Mouse (Mus musculus): ENCODE data around the gene Stxbp1.

Gene Stxbp1

DNA sequence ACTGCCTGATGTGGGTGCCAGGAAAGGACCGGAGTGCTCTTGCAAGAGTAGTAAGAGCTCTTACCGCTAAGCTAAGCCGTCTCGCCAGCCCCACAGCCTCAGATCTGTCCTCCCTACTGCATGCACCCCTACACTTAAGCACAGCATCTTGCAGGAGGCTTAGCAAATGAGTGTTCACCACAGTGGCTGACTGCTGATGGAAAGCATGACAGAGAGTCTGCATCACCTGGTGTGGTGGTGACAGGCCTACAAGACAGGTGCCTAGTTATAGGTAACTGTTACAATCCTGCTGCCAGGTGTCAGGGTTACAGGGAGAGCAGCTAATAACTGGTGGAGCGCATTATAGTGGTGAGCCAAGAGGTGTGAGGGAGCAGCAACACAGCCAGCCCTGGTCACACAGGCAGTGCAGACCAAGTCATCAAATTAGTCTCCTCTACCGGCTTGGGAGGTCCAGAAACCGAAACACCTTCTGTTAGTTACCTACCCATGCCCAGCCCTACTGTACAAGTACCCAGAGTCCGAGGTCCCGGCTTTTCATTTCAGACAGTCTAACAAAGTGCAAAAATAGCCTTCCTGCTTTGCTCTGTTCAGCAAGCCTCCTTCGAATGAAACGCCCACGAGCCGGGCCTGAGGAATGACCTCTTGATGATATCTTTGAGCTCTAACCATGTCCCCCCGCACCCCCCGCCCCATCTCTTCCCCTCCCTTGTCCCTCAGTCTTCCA, 28.1 kb upstream of the Stxbp1 start:
- CTCF ChIA-PET: interaction anchor here (0.6 kb wide), 1 partner anchor 29 kb away, joined by 3 read pairs; no protein-coding TSS in a partner anchor

DNA sequence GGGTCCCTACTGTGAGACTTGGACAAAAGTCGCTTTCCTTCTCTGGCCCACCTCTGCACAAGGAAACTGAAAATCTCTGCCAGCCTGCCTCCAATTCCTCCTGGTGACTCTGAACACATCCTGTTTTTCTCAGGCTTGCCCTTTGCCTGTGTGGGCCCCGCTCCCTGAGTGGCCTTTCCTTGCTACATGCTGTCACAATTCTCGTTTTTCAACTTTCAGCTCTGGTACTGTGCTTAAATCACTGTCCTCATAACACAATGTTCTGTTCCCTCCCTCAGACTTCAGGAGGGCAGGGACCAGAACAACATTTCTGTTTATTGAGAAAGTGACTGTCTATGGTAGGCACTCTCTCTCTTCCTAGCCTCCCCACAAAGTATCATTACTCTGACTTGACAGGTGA, 27.0 kb upstream of the Stxbp1 start:
- CTCF ChIA-PET: no interaction called here

DNA sequence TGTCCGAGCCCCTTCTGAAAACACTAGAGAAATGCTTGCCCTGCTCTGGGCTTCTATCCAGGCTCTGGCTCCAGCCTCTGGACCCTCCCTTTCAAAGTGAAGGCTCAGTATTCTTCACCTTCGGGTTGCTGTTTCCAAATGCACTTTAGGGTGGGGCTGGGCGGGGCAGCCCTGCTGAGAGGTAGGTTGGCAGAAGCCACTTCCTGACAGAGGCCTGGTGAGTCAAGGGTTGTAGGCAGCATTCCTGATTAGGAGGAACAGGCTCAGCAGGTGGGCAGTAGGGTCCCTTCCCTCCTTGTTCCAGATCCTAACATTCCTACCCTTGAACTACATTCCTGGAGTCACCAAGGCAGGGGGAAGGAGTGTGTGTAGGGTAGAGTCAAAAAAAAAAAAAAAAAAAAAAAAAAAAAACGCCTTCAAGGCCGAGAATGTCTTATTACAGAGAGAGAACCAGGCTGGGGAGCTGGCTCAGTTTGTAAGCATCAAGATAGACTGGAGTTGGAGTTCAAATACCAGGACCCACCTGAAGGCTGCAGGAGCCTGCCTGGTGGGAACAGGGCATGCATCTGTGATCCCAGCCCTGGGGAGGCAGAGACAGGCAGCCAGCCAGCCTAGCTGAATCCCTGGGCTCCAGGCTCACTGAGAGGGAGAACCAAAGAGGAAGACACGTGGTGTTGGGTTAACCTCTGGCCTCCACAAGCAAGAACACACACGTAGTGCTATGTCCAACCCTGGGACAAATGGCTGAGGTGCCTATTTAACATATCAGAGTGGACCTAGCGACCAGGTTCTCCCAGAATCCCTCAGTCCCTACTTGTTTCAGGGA, 23.4 kb upstream of the Stxbp1 start:
- CTCF ChIA-PET: no interaction called here

DNA sequence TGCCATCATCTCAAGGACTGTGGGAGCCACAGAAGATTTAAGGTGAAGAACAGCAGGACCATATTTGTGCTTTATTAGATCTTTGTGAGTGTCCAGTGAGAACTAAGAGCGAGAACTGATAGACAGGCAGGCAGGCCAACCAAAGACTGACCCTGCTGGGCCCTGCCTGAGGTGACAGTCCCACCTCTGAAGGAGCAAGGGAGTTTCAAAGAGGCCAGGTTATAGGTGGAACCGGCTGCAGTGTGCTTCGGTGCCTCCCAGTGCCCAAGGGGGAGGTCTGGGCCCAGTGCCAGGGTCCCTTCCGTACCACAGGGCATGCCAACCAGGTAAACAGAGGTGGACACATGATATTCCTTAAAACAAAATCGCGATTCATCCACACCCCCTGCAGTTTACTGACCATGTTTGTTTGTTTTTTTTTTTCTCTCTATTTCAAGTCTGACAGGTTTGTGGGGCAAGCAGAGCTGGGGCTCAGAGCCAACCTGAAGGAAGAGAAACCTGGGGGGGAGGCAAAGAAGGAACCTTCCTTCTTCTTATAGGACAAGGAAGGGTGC, 22.8 kb upstream of the Stxbp1 start:
- CTCF ChIA-PET: no interaction called here

DNA sequence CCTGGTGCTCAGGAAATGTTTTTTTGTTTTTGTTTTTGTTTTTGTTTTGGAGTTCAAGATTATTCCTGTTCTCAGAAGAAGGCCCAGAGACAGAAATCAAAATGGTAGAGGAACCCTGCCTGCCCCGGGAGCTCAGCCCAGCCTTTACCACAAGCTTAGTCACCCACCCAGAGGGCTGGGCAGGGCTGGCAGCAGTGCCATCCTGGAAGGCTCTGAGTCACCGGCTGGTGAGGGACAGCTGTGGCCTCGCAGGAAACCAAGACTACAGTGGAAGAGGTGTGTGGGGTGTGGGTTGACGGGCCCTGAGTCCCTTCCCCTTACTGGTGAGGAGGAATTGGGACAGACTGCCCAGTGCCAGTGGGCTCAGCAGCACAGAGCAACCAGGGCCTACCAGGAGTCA, 20.3 kb upstream of the Stxbp1 start:
- CTCF ChIA-PET: interaction anchor here (1.5 kb wide), 1 partner anchor 8 kb away, joined by 4 read pairs; no protein-coding TSS in a partner anchor

DNA sequence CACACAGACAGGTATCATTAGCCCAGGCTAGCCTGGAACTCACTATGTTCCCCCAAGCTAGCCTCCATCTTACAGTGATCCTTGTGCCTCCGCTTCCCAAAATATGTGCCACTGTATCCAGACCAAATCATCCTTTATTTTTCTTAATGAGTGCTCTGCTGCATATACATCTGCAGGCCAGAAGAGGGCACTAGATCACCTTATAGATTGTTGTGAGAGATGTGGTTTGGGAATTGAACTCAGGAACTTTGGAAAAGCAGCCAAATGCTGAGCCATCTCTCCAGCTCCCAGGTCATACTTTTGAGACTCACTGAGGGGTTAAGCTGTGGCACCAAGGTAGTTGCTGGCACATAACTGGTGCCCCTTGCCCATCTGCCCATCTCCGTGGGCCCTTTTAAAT, 17.7 kb upstream of the Stxbp1 start:
- CTCF ChIA-PET: interaction anchor here (0.6 to 1.0 kb wide), 2 partner anchors 12 to 33 kb away, joined by 3 read pairs; no protein-coding TSS in a partner anchor

DNA sequence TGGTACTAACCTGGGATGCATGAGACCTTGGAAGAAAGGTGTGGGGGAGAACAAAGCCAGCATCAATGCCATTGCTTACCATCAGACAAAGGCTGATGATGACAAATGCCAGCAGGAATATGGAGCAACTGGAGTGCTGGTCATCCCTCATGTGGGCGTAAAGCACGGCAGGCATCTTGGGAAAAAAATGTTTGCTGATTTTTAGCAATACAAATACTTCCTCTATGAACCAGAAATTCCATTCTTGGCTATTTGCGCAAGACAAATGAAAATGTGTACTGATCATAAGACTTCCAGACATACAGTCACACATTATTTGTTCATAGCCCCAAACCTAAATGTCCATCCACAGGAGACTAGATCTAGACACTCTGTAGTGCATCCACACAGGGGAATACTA, 16.3 kb upstream of the Stxbp1 start:
- CTCF ChIA-PET: no interaction called here

DNA sequence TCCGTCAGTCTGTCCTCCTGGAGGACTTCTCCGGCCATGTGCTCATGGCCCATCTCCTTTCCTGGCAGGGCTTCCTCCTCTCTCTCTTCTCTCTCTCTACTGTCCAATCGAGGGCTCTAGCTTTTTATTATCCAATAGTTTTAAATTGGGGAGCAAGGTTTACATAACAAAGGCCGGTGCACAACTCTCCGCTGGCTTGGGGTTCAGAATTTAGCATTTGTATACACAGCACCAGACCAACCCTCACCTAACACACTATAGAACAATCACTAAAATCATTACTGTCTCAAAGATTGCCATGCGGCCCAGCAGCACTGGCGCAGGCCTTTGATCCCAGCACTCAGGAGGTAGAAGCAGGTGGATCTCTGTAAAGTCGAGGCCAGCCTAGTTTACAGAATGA, 13.8 kb upstream of the Stxbp1 start:
- CTCF ChIA-PET: interaction anchor here (1.0 kb wide), 1 partner anchor 25 kb away, joined by 3 read pairs; no protein-coding TSS in a partner anchor

DNA sequence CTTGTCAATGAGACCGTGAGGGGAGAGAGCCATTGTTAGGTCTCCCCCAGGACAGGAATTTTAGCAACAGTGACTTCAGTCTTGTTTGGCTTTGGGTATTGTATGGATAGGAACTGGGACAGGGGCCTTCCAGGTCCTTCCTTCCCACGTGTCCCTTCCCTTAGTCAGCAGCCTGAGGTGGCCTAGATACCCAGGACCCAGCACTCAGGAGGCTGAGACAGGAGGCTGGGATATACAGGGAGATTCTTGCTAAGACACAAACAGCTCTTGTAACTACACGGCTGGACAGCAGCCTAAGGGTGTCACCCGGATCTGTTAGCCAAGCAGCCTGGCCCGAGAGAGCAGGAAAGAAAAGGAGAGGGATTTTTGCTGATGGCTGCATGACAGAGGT, 12.6 kb upstream of the Stxbp1 start:
- CTCF ChIA-PET: interaction anchor here (0.7 to 1.0 kb wide), 3 partner anchors 9 to 136 kb away, joined by 3 to 4 read pairs (median 3); no protein-coding TSS in a partner anchor

DNA sequence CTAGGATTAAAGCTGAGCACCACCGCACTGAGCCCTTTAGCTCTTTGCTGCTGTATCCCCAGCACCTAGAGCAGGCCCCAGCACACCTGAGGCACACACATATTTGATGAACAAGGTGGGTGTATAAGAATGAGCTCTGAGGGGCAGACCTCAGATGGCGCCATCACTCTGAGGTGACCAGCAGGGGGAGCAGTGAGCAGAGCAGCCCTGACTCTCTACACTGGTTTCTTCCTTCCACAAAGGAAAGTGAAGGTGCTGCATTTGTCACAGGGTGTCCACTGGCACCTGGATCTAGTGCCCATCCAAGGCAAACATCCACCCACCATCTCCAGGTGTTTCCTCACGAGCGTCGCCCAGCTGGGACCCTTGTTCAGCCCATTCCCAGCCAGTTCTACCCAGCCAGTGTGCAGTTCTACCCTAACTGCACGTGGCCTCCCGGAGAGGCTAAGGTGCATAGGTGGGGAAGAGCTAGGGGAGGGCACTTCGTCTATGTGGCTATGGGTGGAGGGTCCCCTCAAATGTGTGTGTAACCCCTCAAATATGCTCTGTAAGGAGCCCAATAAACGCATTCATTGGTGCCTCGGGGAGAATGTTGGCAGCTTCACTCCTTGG, 12.1 kb upstream of the Stxbp1 start:
- CTCF ChIA-PET: interaction anchor here (0.7 to 1.0 kb wide), 3 partner anchors 9 to 135 kb away, joined by 3 to 4 read pairs (median 3); no protein-coding TSS in a partner anchor

DNA sequence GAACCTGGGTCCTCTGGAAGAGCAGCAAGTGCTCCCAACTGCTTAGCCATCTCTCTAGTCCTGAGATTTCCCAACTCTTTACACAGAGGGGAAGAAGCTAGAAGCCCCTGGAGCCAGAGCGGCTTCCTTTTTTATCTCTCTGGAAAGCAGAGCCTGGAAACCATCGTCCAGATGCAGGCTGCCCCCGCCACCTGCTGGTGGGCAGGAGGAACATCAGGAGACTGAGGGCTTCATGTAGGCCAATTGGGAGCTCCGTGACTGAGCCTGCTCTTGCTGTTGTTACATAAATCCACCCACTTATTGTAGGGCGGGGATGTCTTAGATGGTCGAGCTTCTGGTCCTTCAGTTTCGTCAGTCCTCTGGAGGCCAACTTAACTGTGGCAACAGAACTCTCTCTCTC, 10.5 kb upstream of the Stxbp1 start:
- CTCF ChIA-PET: no interaction called here

DNA sequence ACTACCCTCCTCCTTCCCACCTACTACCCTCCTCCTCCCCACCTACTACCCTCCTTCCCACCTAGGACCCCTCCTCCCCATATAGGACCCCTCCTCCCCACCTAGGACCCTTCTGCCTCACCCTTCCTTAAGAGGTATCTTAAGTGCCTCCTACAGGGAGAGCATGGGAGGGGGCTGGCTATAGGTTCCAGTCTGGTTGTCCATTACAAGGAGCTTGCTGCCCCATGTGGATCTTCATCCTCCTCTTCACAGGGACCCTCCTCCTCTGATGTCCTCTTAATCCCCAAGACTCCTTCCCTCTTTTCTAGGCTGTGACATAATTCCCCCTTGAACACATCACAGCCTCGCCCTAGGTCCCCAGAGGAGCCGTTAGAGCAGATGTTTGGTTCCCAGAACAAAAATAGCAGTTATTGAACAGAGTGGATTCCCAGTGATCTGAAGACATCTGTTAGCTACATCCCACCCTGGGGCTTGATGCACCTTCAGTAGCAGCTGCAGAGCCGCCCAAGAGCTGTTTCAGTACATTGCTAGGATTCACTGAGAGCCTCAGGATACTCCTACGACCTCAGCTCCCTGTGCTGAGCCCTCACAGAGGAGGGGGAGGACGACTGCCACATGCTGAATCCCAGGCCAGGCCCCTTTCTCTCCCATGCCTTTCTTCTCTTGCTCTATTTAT, 8.9 kb upstream of the Stxbp1 start:
- CTCF ChIA-PET: interaction anchor here (1.6 kb wide), 1 partner anchor 34 kb away, joined by 5 read pairs; no protein-coding TSS in a partner anchor

DNA sequence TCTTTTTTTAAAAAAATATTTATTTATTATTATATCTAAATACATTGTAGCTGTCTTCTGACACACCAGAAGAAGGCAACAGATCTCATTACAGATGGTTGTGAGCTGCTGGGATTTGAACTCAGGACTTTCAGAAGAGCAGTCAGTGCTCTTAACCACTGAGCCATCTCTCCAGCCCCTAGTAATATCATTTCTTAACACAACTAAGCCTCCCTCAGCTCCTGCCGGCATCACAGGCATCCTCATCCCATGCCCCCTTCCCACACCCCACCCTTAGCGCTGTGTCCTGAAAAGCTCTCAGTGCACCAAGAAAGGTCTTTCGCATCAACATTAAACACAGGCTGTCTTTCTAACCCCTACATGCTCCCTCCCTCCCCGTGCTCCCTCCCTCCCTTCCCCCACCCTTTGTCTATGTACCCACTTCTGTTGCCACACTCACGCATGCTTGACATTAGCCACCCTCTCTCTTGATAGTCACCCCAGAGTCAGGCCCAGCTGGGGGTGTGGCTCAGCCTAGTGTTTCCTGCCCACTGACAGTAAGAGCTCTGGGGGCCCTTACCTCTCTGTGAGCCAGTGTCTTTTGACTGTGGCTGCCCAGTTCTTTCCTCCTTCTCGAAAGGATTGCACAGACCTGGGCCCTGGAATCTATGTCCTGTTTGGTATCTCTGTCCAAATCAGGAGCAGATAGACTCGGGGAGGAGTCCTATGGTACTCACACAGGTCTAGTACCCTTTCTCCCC, 8.2 kb upstream of the Stxbp1 start:
- CTCF ChIA-PET: interaction anchor here (0.7 to 1.6 kb wide), 4 partner anchors 33 to 103 kb away, joined by 3 to 5 read pairs (median 4); no protein-coding TSS in a partner anchor

DNA sequence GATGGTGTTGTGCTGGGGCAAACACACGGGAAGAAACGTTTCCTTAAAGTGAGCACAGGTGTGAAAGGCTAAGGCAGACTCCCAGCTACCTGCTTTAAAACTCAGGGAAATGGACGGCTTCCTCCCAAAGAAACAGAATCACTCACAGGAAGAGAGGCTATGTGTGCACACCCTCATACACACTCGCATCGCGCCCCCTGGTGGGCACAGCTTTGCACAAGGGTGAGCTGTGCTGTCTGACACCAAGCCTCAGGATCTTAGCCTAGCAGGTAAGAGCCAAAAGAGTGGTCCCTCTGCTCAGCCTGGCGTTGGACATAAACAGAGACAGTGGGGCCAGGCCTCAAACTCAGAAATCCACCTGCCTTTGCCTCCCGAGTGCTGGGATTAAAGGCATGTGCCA, 7.2 kb upstream of the Stxbp1 start:
- CTCF ChIA-PET: interaction anchor here (0.7 to 1.6 kb wide), 3 partner anchors 32 to 165 kb away, joined by 3 to 5 read pairs (median 4); no protein-coding TSS in a partner anchor

DNA sequence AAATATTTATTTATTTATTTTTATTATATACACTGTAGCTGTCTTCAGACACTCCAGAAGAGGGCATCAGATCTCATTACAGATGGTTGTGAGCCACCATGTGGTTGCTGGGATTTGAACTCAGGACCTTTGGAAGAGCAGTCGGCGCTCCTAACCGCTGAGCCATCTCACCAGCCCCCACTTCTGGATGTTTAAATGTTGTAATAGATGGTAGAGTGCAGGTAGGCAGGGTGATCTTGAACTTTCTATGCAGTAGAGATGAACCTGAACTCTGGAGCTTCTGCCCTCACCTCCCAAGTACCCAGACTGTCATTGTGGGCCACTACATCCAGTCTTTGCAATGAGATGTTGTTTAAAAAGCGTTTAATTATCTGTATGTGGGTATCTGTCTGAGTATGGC, 6.7 kb upstream of the Stxbp1 start:
- CTCF ChIA-PET: interaction anchor here (0.7 to 0.9 kb wide), 4 partner anchors 48 to 165 kb away, joined by 3 to 8 read pairs (median 4); no protein-coding TSS in a partner anchor

DNA sequence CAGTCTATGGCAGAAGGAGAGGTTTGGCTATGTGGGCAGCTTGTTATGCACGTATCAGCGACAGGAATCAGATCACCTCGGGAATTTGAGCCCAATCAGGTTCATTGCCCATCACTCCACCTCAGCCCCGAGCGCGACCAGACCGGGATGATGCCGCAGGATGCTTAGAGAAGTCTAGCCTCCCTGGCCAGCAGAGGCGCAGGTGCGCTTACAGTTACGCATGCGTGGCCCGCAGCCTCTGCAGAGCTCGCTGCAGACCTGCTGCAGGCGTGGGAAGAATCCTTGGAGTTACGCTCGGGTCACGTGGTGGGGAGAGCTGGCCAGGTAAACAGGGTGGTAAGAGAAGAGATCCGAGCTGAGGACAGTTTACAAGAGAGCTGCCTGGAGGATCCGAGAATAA, 5.1 kb upstream of the Stxbp1 start:
- CTCF ChIA-PET: interaction anchor here (0.7 kb wide), 2 partner anchors 9 to 347 kb away, joined by 3 to 8 read pairs; no protein-coding TSS in a partner anchor

DNA sequence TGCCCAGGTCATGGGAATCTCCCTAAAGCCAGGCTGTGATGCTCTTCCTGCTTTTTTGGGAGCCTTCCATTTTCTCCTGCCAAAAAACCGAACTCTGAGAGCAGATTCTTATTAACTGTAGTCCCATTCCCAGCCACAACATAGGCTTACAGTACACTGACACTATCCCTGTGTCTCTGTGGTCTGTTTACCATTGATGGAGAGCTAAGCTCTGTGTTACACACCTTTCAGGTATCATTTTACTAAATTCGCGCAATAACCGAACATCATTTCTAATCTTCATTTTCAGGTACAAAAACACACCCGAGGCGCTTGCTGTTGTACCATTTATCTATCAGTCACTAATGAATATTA, 400 bp upstream of the Stxbp1 start:
- CTCF ChIA-PET: no interaction called here

DNA sequence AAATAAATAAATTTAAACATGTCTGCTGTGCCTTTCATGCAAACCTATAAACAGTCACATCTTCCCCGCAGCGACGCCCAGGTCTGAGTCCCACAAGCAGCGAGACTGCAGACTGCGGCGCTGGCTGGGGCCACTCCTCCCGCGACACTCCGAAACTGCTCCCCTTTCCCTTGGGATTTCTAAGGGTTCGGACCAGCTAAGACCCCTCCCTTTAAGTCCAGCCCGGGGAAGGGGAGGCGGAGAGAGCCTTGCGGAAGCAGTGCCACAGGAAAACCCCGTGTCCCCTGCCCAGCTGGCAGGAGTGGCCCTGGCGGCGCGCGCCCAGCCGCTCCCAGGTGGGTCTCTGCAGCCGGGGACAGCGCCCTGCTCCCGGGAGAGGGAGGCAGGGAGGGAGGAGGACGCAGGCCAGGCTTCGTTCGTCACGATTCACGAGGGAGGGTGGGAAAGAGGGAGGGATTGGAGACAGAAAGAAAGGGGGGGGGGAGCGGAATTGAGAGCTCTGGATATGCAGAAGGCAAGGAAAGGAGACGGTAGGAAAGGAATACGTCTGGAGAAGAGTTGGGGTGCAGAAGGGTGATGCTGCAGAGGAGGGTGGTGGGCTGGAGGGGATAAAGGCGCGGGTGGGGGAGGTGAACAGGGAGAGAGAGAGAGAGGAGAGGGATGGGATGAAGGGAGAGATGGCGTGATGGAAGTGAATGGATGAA, 792 bp downstream of the Stxbp1 start:
- CTCF ChIA-PET: interaction anchor here (0.6 to 0.7 kb wide), 3 partner anchors 16 to 71 kb away, joined by 3 to 14 read pairs (median 3); no protein-coding TSS in a partner anchor

DNA sequence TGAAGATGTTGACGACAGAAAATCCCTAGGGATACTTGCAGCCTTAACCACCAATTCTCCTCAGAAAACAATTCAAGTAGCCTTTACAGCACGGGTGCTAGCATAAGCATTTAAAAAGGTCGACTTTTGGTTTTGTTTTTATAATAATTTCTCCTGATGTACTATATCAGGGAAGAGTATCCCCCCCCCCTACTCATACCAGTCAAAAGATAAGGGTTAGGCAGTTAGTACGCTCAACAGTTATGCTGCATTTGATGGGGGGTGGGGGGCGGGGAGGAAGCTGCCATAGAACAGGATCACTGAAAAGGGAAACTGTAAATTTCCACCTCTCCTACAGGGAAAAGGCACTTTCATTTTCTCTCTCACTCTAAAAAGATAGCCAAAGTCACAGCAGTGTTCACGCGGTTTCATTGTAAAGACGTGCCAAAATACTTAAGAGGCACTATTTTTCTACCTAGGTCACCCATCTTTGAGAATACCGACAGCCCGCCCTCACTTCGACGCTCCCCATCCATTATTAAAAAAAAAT, 1.4 kb downstream of the Stxbp1 start:
- CTCF ChIA-PET: interaction anchor here (0.7 kb wide), 1 partner anchor 71 kb away, joined by 14 read pairs; no protein-coding TSS in a partner anchor
